Mouse (Mus musculus): Measurements from ENCODE around the gene Efnb2. TPM values are rescaled to one million over a fixed set of nuclear protein-coding genes. Genes with fewer than 3 reads are reported as not detected.

The Efnb2 gene
- polyA plus RNA-seq, 1 experiment from 2014 or later: 34.1 TPM

DNA sequence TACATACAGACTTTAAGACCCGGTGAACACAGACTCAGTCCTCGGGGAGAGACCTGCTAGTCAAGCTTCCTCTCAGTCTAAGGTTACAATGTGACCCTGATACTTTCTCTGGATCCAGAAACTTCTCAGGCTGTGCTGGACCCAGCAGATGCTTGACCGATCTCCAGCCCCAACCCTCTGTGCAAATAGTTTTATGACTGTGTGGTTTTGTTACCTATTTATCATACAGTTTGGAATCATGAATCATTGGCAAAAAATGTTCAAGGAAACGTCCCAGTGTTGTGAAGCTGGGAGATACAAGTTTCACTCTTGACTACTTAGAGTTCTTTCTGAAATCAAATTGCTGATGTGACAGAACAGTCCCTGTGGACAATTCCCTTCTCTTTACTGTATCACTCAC lies 55.4 kb downstream of the Efnb2 start:
- H3K4me3 ChIP-seq (ENCODE audit: low read length): no peak overlapping the region
- WGBS: 46% methylated on average over 4 of the region's 4 CpGs
- H3K27me3 ChIP-seq (ENCODE audit: control insufficient read depth, insufficient read depth, low read length): no peaks in the 10 kb centered on the region
- H3K9me3 ChIP-seq (ENCODE audit: control insufficient read depth, low read length): no peaks in the 10 kb centered on the region
- H3K27ac ChIP-seq (ENCODE audit: low read depth, low read length): no peak overlapping the region
- ATAC-seq (ENCODE audit: low FRiP score, low TSS enrichment): no peak
- no peak overlapping the region for H3K4me2 ChIP-seq (replicated peaks; ENCODE audit: low read depth, low read length)
- no peak overlapping the region for H3K9ac ChIP-seq (ENCODE audit: low read depth, low read length)
- no peaks in the 10 kb centered on the region for H3K36me3 ChIP-seq (ENCODE audit: control insufficient read depth, insufficient read depth, low read length)
- H3K4me1 ChIP-seq (ENCODE audit: control insufficient read depth, insufficient read depth, low read length): no peaks in the 10 kb centered on the region

DNA sequence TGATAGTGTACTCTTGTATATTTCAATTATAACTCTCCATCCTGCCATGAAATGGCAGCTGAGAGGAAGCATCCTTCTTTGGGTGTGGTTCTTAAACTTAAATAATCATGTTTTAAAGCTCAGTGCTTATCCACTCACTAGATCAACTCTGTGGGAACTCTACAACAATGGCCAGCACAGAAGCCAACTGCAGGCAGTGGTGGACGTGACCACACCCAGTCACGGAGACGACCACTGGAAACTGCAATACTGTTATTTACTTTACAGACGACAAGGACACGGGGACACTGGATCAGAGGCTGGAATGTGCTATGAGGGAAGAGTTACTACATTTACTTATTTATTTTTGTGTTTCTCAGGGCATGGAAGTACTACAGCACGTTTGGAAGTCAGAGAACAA lies 57.2 kb downstream of the Efnb2 start:
- no peaks in the 10 kb centered on the region for H3K27me3 ChIP-seq (ENCODE audit: control insufficient read depth, insufficient read depth, low read length)
- ATAC-seq (ENCODE audit: low FRiP score, low TSS enrichment): no peak
- no peaks in the 10 kb centered on the region for H3K9me3 ChIP-seq (ENCODE audit: control insufficient read depth, low read length)
- H3K4me1 ChIP-seq (ENCODE audit: control insufficient read depth, insufficient read depth, low read length): no peaks in the 10 kb centered on the region
- H3K4me2 ChIP-seq (replicated peaks; ENCODE audit: low read depth, low read length): no peak overlapping the region
- no peak overlapping the region for H3K4me3 ChIP-seq (ENCODE audit: low read length)
- H3K36me3 ChIP-seq (ENCODE audit: control insufficient read depth, insufficient read depth, low read length): no peaks in the 10 kb centered on the region
- 66% methylated on average over 6 of the region's 6 CpGs for WGBS
- no peak overlapping the region for H3K9ac ChIP-seq (ENCODE audit: low read depth, low read length)
- no peak overlapping the region for H3K27ac ChIP-seq (ENCODE audit: low read depth, low read length)

DNA sequence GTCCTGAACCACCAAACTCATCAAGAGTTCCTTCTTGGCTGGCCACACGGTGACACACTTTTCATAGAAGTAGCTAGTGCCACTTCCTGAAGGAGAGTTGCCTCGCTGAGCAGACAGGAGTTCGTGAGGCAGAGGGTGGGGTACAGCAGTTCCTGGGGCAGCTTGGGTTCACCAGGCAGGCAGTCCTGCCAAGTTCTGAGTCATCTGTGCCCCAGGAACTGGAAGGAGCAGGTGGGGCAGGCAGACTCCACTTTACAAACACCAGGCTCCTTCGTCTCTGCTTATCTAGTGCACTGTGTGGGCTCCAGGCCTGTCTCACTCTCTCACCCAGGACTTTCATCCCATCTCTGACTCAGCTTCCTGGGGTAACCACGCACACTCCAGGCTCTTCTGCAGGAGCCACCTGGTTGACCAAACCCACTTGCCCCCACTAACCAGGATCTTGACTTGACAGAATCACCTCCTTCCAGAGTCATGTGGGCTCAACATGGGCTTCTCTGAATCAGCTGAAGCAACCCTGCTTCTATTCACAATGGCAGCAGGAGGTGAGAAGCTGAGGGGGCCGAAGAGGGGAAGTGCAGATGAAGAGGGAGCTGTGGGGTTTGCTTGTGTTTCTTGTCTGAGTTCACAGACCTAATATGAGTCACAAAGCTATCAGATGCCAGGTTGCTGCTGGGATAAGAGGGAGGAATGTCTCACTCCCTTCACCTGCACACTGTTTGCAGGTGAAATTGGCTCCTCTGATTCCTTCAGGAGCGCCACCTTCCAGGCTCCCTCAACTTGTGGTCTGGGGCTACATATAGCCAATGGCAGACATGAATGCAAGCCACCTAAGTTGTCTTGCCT lies 58.2 kb downstream of the Efnb2 start:
- no peaks in the 10 kb centered on the region for H3K4me1 ChIP-seq (ENCODE audit: control insufficient read depth, insufficient read depth, low read length)
- ATAC-seq (ENCODE audit: low FRiP score, low TSS enrichment): peak; percentile 52; the same call in 1 of the 2 replicates
- no peak overlapping the region for H3K9ac ChIP-seq (ENCODE audit: low read depth, low read length)
- no peaks in the 10 kb centered on the region for H3K27me3 ChIP-seq (ENCODE audit: control insufficient read depth, insufficient read depth, low read length)
- no peaks in the 10 kb centered on the region for H3K36me3 ChIP-seq (ENCODE audit: control insufficient read depth, insufficient read depth, low read length)
- H3K4me3 ChIP-seq (ENCODE audit: low read length): no peak overlapping the region
- WGBS: 76% methylated on average over 7 of the region's 7 CpGs
- no peak overlapping the region for H3K4me2 ChIP-seq (replicated peaks; ENCODE audit: low read depth, low read length)
- no peak overlapping the region for H3K27ac ChIP-seq (ENCODE audit: low read depth, low read length)
- H3K9me3 ChIP-seq (ENCODE audit: control insufficient read depth, low read length): no peaks in the 10 kb centered on the region

DNA sequence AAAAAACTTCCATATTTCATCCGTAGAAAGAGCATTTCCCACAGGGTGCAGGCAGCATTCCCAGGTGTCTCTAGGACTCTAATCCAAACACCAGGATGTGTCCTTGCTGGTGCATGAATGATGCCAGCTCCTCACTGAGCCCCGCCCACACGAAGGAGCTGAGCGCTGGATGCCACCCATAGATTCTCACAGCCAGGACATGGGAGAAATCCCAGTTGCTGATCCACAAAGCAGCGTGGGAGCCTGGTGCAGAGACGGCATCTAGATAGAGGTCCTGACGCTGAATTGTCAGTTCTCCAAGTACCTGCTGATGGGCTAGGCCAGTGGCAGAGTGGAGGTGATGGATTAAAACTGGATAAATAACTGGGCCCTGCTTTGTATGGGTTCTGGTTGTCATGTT lies 61.1 kb downstream of the Efnb2 start:
- Histone ChIP-seq H3K4me3 (ENCODE audit: low read length) (no peak overlapping the region), H3K27me3 (ENCODE audit: control insufficient read depth, insufficient read depth, low read length) (no peaks in the 10 kb centered on the region; the same call in 1 of the 2 replicates), H3K9ac (ENCODE audit: low read depth, low read length) (no peak overlapping the region), H3K27ac (ENCODE audit: low read depth, low read length) (no peak overlapping the region), H3K4me1 (ENCODE audit: control insufficient read depth, insufficient read depth, low read length) (no peaks in the 10 kb centered on the region), H3K36me3 (ENCODE audit: control insufficient read depth, insufficient read depth, low read length) (no peaks in the 10 kb centered on the region), H3K4me2 (replicated peaks; ENCODE audit: low read depth, low read length) (no peak overlapping the region), H3K9me3 (ENCODE audit: control insufficient read depth, low read length) (no peaks in the 10 kb centered on the region)
- ATAC-seq (ENCODE audit: low FRiP score, low TSS enrichment): no peak
- 92% methylated on average over 7 of the region's 7 CpGs for WGBS

DNA sequence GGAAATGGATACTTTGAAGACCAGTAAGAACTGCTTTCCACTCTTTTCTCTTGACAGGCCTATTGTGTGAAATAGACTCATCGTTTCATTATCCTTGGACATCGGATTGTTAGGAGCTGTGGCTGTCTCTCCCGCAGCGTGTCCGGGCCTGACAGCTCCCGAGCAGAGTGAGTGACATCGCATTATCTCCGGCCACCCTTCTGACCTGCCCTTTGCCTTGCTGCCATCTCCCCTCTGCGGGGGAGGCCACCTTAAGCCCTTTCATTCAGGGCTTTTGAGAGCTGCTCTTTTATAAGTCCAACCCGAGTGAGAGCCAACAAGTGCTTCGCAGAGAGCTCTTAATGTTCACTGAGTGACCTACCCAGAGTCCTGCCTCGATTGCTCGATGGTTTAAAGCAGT lies 63.6 kb downstream of the Efnb2 start:
- no peaks in the 10 kb centered on the region for H3K36me3 ChIP-seq (ENCODE audit: control insufficient read depth, insufficient read depth, low read length)
- H3K9me3 ChIP-seq (ENCODE audit: control insufficient read depth, low read length): no peaks in the 10 kb centered on the region
- no peak overlapping the region for H3K4me3 ChIP-seq (ENCODE audit: low read length)
- H3K27me3 ChIP-seq (ENCODE audit: control insufficient read depth, insufficient read depth, low read length): no peaks in the 10 kb centered on the region; the same call in 1 of the 2 replicates
- 17% methylated on average over 13 of the region's 13 CpGs for WGBS
- no peak for ATAC-seq (ENCODE audit: low FRiP score, low TSS enrichment)
- H3K27ac ChIP-seq (ENCODE audit: low read depth, low read length): no peak overlapping the region
- H3K9ac ChIP-seq (ENCODE audit: low read depth, low read length): no peak overlapping the region
- H3K4me2 ChIP-seq (replicated peaks; ENCODE audit: low read depth, low read length): no peak overlapping the region
- no peaks in the 10 kb centered on the region for H3K4me1 ChIP-seq (ENCODE audit: control insufficient read depth, insufficient read depth, low read length)

DNA sequence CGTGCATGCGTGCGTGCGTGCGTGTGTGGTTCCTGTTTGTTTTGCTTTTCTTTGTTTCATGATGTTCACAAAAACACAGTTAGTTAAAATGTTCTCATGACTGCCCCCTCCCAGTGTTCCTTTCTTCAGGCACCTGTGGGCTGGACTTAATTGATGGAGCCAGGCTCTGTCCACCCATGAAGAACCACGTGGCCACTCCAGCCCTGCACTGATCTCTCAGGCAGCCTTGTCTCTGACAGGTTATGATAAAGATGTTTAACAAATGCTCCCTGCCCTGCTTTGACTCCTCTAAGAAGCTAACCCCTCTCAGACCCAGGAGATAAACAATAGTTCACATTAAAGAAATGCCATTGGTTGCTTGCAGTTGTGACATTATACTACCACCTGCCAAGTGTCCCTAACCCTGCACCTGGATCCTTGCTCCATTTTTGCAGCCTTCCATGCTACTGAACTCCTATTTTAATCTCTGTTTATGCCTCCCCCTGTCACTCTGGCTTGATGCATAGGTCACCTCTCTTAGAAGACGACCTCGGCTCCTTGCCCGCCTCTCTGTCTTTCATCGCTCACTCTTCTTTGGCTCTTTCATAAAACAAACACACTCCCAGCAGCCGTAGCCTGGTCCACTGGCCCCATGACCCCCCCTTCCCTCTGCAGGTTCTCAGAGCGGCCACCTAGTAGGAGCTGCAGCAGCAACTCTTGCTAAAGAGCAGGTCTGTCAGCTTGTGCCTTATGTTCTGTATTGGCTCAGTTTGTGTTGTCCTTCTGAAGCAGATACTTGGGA lies 65.0 kb downstream of the Efnb2 start:
- 59% methylated on average over 12 of the region's 12 CpGs for WGBS
- H3K36me3 ChIP-seq (ENCODE audit: control insufficient read depth, insufficient read depth, low read length): no peaks in the 10 kb centered on the region
- no peaks in the 10 kb centered on the region; the same call in 1 of the 2 replicates for H3K27me3 ChIP-seq (ENCODE audit: control insufficient read depth, insufficient read depth, low read length)
- H3K4me1 ChIP-seq (ENCODE audit: control insufficient read depth, insufficient read depth, low read length): no peaks in the 10 kb centered on the region
- peak; percentile 64; the same call in 1 of the 2 replicates for ATAC-seq (ENCODE audit: low FRiP score, low TSS enrichment)
- H3K4me3 ChIP-seq (ENCODE audit: low read length): no peak overlapping the region
- no peak overlapping the region for H3K4me2 ChIP-seq (replicated peaks; ENCODE audit: low read depth, low read length)
- H3K9me3 ChIP-seq (ENCODE audit: control insufficient read depth, low read length): no peaks in the 10 kb centered on the region
- H3K27ac ChIP-seq (ENCODE audit: low read depth, low read length): no peak overlapping the region
- no peak overlapping the region for H3K9ac ChIP-seq (ENCODE audit: low read depth, low read length)

DNA sequence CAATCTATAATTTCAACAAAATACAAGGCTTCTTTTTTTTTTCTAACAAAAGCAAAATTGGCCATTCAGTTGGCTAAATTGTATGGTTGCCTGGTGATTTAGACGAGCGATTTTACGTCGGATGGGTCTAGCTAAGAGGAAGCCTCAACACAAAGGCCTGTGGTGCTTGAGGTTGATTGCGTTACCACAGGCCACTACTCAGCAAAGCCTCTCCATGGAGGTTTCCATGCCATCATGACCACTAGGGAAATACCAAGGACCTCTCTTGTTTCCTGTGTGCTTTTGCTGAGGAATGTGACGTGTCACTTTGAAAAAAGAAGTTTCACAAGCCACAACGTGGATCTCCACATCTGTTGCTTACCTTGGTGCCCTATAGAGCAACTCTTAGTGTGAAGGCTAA lies 67.2 kb downstream of the Efnb2 start:
- Histone ChIP-seq H3K27ac (ENCODE audit: low read depth, low read length) (no peak overlapping the region), H3K9ac (ENCODE audit: low read depth, low read length) (no peak overlapping the region), H3K27me3 (ENCODE audit: control insufficient read depth, insufficient read depth, low read length) (no peaks in the 10 kb centered on the region; the same call in 1 of the 2 replicates), H3K4me2 (replicated peaks; ENCODE audit: low read depth, low read length) (no peak overlapping the region), H3K4me3 (ENCODE audit: low read length) (no peak overlapping the region), H3K36me3 (ENCODE audit: control insufficient read depth, insufficient read depth, low read length) (no peaks in the 10 kb centered on the region), H3K9me3 (ENCODE audit: control insufficient read depth, low read length) (no peaks in the 10 kb centered on the region), H3K4me1 (ENCODE audit: control insufficient read depth, insufficient read depth, low read length) (no peaks in the 10 kb centered on the region)
- 89% methylated on average over 7 of the region's 7 CpGs for WGBS
- ATAC-seq (ENCODE audit: low FRiP score, low TSS enrichment): no peak

DNA sequence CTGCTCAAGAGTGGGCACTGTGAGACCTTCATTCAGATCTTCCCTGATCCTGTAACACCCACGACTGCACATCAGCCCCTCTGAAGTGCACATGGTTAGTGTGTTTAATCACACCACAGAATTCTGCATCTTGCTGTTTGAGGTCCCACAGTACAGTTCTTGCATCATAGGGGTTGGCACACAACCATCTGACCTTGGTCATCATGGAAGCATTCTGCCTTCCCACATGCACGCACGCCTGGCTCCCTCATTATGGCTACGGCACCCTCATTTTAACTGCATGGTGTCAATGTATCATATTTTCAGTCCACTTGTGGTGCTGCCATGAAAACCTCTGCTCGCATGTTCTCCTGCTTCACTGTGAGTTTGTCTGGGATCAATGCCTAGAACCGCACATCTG lies 67.7 kb downstream of the Efnb2 start:
- H3K27me3 ChIP-seq (ENCODE audit: control insufficient read depth, insufficient read depth, low read length): no peaks in the 10 kb centered on the region; the same call in 1 of the 2 replicates
- no peaks in the 10 kb centered on the region for H3K36me3 ChIP-seq (ENCODE audit: control insufficient read depth, insufficient read depth, low read length)
- WGBS: 94% methylated on average over 6 of the region's 6 CpGs
- ATAC-seq (ENCODE audit: low FRiP score, low TSS enrichment): no peak
- H3K9ac ChIP-seq (ENCODE audit: low read depth, low read length): no peak overlapping the region
- H3K4me2 ChIP-seq (replicated peaks; ENCODE audit: low read depth, low read length): no peak overlapping the region
- no peaks in the 10 kb centered on the region for H3K9me3 ChIP-seq (ENCODE audit: control insufficient read depth, low read length)
- no peak overlapping the region for H3K4me3 ChIP-seq (ENCODE audit: low read length)
- H3K27ac ChIP-seq (ENCODE audit: low read depth, low read length): no peak overlapping the region
- no peaks in the 10 kb centered on the region for H3K4me1 ChIP-seq (ENCODE audit: control insufficient read depth, insufficient read depth, low read length)

DNA sequence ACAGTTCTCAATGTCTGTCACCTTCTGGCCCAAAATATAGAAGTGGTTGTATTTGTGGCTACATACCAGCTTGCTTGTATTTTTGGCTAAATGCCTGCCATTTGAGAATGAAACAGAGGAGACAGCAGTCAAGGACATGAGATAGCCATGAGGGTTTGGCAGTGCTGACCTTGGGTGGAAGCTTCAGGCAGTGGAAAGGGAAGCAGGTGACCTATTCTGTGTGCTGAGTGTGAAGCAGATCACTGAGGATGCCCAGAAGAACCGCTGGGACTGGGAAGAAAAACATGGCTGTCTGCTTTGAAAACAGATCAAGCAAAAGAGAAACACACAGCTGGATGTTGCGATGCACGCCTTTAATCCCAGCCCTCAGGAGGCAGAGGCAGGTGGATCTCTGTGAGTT lies 68.7 kb downstream of the Efnb2 start:
- Histone ChIP-seq H3K4me2 (replicated peaks; ENCODE audit: low read depth, low read length) (no peak overlapping the region), H3K4me1 (ENCODE audit: control insufficient read depth, insufficient read depth, low read length) (no peaks in the 10 kb centered on the region), H3K27ac (ENCODE audit: low read depth, low read length) (no peak overlapping the region), H3K4me3 (ENCODE audit: low read length) (no peak overlapping the region), H3K9ac (ENCODE audit: low read depth, low read length) (no peak overlapping the region), H3K9me3 (ENCODE audit: control insufficient read depth, low read length) (no peaks in the 10 kb centered on the region), H3K27me3 (ENCODE audit: control insufficient read depth, insufficient read depth, low read length) (no peaks in the 10 kb centered on the region), H3K36me3 (ENCODE audit: control insufficient read depth, insufficient read depth, low read length) (no peaks in the 10 kb centered on the region)
- ATAC-seq (ENCODE audit: low FRiP score, low TSS enrichment): no peak
- 92% methylated on average over 3 of the region's 3 CpGs for WGBS
